Mouse (Mus musculus) right cerebral cortex, postnatal 10 days (tissue): Measurements from ENCODE around the gene Kdm2a.
"Not testable (repeated sequence)": the region's sequence is repeated elsewhere in the genome, so short reads cannot be mapped to it uniquely, and the experiment has no call there.

ENCODE experiments used
- DNase-seq, 2 experiments: peaks; one replicate each; pipeline ENCODE4 v3.0.0; 2021; ENCODE audit warnings: low spot score in 2 of 2

The Kdm2a gene

GRCm38 (mm10) chr19:4417183-4417582 is 19.1 kb upstream of the Kdm2a start:
- peak in 1 of 2 experiments; percentile 46 for DNase-seq

- no peak for DNase-seq
Measured at GRCm38 (mm10) chr19:4414631-4415030, 16.5 kb upstream of the Kdm2a start.

GRCm38 (mm10) chr19:4409062-4409461 is 11.0 kb upstream of the Kdm2a start:
- no peak for DNase-seq

GRCm38 (mm10) chr19:4404840-4405239 is 6.8 kb upstream of the Kdm2a start:
- no peak for DNase-seq

DNA sequence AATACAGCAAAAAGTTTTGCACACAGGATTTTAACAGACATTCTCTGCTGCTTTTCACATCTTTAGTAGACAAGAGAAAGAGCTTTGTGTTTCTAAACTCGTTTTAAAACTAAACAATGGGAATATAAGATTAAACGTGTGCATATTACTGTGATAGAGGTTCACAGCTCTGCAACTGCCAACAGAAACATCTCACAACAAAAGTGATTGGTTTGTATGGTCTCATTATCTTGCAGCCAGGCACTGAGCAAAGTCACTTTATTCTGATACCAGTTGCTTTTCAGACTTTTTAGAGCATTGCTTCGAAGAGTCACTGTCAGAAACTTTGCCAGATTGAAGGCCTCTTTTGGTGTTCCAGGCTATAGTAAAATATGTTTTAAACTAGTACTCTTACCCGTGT is 874 bp upstream of the Kdm2a start:
- no peak for DNase-seq

DNA sequence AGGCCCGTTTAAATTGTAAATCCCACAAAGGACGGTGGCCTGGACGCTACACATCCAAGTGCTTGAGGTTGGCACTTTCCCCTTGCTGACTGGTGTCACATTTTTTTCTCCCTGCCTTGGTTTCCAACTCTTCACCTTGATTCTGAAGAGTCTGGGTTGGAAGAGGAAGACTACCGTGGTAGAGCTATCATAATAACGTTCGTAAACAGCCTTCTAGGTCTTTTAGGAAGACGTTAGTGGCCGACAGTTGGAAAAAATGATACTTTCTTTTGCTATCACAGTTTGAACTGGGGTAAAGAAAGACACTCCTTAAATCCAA is 504 bp upstream of the Kdm2a start:
- DNase-seq: no peak

GRCm38 (mm10) chr19:4396998-4397797 is 887 bp downstream of the Kdm2a start:
- peak; percentile 98 for DNase-seq

DNA sequence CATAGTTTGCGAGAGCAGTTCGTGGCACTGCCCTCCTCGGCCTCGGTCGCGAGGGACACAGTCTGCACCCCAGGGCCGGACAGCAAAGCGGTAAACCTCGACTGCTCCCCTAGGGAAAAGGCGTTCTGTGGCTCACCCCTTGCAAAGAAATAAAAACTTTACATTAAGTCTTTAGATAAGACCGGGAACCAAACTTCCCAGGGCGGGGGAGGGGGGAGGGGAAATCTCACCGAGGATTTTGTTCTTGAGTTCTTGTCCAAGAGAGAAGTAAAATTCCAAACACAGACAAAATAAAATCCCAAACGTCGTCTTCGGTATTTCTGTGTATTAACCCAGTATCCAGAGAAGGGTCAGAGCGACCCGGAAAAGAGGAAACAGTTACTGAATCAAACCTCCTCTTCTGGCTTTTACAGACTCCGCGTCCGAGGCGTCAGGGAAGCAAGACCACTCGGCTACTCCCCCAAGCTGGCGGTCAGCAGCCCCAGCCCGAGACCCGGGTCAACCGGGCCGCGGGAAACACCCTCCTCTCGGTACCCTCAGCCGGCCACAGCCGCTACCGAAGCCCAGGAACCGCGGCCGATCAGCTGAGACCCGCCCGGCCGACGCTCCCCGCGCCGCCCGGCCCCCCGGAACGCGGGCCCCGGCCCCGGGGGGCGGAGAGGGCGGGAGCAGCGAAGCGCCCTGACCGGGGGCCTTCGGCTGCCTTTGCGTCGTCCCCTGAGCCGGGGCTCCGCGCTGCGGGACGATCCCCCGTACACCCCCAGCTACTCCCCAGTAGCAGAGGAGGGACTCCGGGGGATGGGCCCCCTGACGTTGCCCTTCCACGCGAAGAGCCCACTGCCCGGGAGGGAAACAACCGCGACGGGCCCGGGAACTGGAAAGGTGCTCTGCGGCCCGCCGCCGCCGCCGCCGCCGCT is 1.7 kb downstream of the Kdm2a start:
- DNase-seq: peak; percentile 51 to 56

DNA sequence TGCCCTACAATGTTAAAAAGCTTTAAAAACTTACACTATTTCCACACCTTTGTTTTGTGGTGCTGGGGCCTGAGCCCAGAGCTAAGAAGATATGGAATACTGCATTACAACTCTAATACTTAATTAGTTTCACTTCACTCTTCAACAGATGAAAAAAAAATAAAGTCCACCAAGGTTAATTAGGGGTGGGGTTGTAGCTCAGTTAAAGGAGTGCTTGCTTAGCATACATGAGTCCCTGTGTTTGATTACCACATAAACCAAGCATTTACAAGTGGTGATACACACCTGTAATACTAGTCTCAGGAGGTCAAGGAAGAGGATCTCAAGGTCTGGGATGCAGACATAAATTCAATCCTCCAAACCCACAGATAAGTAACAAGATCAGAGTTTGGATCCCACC is 10.8 kb downstream of the Kdm2a start:
- no peak for DNase-seq

- no peak for DNase-seq
Measured at GRCm38 (mm10) chr19:4385026-4385425, 13.1 kb downstream of the Kdm2a start.

DNA sequence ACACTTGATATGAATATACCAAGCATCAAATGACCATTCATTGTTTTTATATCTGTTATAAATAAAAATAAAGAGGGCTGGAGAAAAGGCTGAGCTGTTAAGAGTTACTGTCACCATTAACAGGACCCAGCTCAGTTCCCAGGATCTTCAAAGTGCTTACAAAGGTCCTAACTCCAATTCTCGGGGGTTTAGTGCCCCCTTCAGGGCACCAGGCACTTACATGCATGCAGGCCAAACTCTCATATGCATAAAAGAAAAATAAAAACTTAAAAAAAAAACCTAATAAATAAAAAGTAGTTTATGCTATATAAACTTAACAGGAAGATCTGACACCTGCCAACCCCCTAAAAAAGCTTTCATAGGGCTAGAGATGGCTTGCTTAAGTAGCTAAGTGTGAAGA is 13.8 kb downstream of the Kdm2a start:
- no peak for DNase-seq

- no peak for DNase-seq
Measured at GRCm38 (mm10) chr19:4383306-4383705, 14.8 kb downstream of the Kdm2a start.

DNA sequence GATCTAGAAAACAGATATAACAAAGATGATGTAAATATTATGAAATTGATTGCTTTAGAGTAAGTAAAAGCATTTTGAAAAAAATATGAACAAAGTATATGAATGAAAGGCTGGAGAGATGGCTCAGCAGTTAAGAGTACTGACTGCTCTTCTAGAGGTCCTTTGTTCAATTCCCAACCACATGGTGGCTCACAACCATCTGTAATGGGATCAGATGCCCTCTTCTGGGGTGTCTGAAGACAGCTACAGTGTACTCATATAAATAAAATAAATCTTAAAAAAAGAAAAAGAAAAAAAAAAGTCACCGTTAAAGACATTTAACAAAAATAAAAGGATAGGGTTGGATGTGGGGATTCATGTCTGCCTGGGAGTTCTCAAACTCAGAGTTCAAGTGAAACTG is 15.8 kb downstream of the Kdm2a start:
- not testable (repeated sequence) for DNase-seq

GRCm38 (mm10) chr19:4370656-4371055 is 27.4 kb downstream of the Kdm2a start:
- no peak for DNase-seq

- no peak for DNase-seq
Measured at GRCm38 (mm10) chr19:4370254-4370653, 27.8 kb downstream of the Kdm2a start.

GRCm38 (mm10) chr19:4349455-4349854 is 48.6 kb downstream of the Kdm2a start:
- no peak for DNase-seq

DNA sequence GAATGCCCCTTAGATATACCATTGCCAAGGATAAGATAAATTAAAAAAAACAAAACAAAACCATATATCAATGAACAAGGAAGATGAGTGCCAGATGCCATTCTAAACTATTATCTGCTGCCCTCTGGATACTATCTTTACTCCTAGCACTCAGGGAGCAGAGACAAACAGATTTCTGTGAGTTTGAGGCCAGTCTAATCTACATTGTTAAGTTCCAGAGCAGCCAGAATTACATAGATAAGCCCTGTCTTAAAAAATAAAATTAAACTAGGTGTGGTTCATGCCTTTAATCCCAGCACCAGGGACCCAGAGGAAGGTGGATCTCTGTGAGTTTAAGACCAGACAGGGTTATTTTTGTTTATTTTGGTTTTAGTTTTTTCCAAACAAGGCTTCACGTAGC is 51.6 kb downstream of the Kdm2a start:
- DNase-seq: no peak

GRCm38 (mm10) chr19:4338162-4338561 is 59.9 kb downstream of the Kdm2a start:
- peak in 1 of 2 experiments; percentile 49 for DNase-seq

DNA sequence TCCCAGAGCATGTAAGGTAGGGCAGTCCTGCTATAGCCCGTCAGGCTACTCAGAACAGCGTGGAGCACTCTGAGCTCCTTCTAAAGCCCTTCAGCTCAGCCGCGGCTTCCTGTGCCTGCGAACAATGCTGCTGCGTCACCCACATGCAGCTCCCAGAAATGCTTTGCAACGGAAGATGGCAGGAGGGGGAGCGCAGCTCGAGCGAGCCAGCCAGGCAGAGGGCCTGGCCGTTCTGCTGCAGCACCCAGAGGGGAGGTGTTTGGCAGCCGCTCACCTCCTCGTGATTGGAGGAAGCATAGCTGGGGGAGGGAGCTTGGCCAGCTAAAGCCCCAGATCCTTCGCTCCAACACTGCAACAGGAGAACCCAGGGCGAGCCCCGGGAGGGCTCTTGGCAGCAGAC is 64.3 kb downstream of the Kdm2a start:
- DNase-seq: peak; percentile 95 to 96

DNA sequence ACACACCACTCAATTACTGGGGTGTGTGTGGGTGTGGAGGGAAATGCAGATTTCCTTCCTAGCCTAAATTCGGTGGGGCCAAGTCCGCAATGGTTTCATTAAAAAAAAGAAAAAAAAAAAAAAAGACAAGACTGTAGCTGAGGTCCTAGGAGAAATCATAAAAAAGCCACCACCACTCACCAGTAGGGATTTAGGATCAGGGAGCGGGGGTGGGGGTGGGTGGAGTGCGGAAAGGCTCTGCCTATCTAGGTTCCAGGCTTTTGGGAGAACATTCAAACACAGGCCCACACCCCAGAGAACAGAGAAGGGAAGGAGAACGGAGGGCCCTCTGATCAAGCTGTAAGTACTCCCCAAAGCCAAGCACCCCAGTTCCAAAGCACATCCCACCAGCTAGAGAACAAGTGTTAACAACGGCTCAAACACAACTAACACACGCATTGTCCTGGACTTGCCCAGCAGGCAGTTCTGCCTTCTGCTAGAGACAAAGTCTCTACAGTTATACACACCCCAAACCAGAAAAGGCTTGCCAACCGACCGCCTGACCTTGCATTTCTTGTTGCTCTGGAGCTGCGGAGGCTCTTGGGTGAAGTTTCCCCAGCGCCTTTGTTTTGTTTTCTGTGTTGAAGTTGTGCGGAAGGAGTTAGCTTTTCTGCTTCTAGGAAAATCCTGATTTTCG is 64.8 kb downstream of the Kdm2a start:
- DNase-seq: peak in 1 of 2 experiments; percentile 32

DNA sequence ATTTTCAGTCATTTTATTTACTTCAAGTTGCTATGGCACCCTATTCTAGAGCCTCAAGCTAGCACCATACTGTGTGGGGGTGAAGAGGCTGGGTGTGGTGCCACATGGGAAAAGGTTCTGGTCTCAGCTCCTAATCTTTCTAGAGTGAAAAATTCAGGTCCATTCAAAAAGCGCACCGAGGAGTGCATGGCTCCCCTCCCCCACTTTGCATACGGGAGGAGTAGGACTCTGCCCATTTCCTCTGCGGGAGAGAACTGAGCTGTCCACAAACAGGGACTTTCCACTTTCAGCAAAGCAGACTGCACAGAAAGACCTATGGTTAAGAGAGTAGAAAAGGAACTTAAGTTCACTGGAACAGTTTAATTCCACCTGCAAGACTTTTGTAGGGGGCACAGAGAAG is 65.4 kb downstream of the Kdm2a start:
- DNase-seq: peak; percentile 60 to 68

DNA sequence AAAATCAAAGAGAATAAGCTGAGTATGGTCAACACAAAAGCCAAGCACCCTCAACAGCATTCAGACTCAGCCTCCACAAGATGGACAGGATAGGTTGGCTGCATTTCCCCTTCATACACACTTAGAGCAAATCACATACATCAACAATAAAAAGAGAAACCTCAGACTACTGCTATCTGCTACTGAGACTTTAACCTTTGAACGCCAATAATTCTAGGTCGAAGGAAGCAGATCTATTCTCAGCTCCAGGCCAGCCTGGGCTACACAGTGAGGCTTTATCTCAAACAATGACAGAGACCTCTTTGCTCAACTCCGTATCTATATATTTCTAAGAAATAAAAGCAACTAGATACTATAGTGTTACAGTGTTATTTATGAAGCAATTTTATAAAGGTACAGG is 66.8 kb downstream of the Kdm2a start:
- DNase-seq: no peak
